Mouse (Mus musculus) layer of hippocampus, adult 18-20 months (tissue): ENCODE measurements around the gene Cs. TPM values are rescaled to one million over a fixed set of nuclear protein-coding genes. Genes with fewer than 3 reads are reported as not detected.
"Not testable (repeated sequence)": the region's sequence is repeated elsewhere in the genome, so short reads cannot be mapped to it uniquely, and the experiment has no call there.

Source experiments
- DNase-seq, 2 experiments: peaks; one replicate each; pipeline ENCODE4 v3.0.0; 2022; ENCODE audit warnings: low spot score in 2 of 2
- total RNA-seq, 2 experiments: library from RNA; stranded (reverse); gene quantifications; 2 replicates each; pipeline ENCODE4 v1.2.3; 2021

Cs gene
- total RNA-seq, 2 experiments from 2014 or later = 227 to 229 TPM

GRCm38 (mm10) chr10:128332358-128333249, 4.9 kb upstream of the Cs start:
- DNase-seq = not testable (repeated sequence)

GRCm38 (mm10) chr10:128335582-128335981, 2.0 kb upstream of the Cs start:
- peak in 1 of 2 experiments; percentile 75 for DNase-seq

DNA sequence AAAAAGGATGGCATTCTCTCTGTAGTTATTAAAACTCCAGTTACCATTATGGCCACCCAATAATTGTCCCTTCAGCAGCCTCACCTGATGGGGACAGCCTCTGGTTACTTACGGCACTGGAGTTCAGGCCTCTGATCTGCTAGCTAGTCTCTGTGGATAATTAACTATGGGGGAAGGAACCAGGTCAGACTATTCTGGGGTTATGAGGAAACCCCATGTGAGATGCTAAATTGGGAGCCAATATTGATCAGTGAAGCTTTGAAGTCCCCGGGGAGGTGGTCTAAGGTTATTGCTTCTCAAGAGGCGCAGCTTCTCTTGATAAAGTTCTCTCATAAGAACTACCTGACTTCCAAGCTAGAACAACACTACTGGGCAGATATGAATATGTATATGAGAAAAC, 1.3 kb upstream of the Cs start:
- DNase-seq = no peak

GRCm38 (mm10) chr10:128336597-128336996, 937 bp upstream of the Cs start:
- DNase-seq = no peak

GRCm38 (mm10) chr10:128338415-128338814, 881 bp downstream of the Cs start:
- no peak for DNase-seq

DNA sequence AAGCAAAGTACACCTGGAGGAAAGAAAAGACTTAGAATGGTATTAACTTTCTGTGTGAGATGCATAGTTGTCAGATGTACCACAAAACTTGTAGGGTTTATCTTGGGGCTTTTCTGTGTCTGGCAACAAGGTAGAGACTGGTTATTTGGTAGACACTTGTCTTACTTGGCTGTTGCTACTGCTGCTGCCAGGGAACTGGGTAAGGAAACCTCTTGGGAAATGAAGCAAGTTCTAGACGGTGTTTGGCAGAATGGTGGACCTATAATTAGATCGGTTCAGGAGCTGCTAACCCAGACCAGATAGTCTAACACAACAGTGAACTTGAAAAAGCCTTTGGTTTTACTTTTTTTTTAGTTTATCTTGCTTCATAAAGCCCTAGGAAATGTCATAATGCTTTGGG, 1.4 kb downstream of the Cs start:
- no peak for DNase-seq

DNA sequence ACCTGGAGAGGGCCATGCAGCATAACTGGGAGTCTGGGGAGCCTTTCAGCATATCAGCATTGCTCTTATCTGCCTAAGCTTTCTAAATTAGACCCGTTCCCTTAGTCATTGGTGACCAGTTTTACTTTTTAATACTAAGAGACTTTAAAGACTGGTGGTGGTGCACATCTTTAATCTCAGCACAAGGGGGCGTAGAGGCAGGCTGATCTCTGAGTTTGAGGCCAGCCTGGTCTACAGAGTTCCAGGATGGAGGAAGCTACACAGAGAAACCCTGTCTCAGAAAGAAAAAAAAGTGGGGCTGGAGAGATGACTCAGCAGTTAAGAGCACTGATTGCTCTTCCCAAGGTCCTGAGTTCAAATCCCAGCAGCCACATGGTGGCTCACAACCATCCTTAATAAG, 2.7 kb downstream of the Cs start:
- no peak for DNase-seq

GRCm38 (mm10) chr10:128343436-128343835, 5.9 kb downstream of the Cs start:
- peak in 1 of 2 experiments; percentile 35 for DNase-seq

DNA sequence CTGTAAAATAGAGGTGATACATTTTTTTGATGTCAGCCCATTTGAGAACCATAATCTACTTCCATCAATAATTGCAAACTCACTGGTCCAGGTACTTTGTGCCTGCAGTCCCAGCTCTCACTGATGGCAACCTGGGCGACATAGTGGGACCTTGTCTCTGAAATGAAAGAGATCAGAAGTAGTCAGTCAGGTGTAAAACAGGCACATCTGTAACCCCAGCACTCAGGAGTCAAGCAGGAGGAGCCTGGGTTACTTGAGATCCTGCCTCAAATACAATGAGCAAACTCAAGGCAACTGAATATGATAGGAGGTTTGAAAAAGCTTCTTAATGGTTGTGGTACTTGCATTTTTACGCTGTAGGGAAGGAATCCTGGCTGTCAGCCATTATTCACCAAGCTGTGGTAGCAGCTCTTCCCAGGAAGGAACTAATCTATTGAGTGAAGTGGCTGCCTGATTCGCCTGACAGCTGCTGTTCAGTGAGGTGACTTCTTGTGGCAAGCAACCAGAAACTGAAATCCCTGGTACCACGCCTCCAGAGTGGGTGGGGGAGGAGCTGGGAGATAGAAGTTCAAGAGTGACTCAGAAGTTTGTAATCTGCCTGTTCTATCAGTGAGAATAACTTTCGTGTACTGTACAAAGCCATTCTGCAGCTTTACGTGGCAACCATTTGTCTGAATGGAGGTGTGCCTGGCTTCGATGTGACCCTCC, 7.2 kb downstream of the Cs start:
- DNase-seq = peak; percentile 63 to 79

- no peak for DNase-seq
Observed at GRCm38 (mm10) chr10:128347541-128347940, 10.0 kb downstream of the Cs start.

DNA sequence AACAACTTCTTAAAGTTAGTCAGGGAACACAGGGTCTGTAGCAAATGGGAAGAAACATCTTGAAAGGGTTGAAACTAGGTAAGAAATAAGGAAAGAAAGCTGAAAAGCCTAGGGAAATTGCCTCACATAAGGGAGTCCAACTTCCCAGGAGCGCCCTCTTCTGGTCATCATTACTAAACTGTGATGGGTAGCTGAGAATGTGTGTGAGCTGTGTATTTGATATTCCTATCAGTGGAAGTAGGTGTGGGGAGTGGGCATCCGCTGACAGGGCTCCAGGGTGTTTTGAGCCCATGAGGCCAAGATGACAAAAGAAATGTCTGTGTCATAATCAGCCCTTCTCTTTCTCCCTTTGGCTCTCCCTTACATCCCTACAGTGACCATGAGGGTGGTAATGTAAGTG, 21.3 kb downstream of the Cs start:
- DNase-seq = peak in 1 of 2 experiments; percentile 77

DNA sequence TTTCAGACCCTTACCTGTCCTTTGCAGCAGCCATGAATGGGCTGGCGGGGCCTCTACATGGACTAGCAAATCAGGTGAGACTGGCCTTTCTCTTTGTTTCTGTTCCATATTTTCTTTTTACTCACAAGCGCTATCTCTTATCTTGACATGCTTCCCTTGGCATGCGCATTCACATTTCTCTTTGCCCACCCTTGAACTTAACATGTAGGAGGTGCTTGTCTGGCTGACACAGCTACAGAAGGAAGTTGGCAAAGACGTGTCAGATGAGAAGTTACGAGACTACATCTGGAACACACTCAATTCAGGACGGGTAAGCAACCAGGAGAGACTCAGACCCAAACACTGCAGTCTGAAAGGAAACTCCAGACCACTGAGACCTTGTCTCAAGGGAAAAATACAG, 21.7 kb downstream of the Cs start:
- DNase-seq = no peak

DNA sequence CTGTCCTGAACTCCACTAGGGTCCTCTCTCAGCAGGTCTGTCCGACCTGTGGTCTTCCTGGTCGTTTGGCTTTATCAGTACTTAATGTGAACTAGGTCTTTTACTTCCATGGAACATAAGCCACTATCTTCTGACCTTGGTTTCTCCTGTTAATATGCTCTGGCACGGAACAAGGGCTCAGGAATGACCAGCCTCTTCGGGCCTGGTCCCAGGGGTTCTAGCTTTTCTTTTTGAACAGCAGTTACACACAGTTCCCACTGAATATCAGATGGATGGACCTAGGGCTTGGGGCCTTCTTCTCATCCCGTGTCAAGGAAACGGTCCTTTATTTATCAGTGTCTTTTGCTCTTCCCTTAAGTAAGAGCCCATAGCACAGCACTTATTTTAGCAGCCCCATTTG, 24.3 kb downstream of the Cs start:
- no peak for DNase-seq

- peak in 1 of 2 experiments; percentile 44 for DNase-seq
Observed at GRCm38 (mm10) chr10:128362568-128362967, 25.0 kb downstream of the Cs start.

DNA sequence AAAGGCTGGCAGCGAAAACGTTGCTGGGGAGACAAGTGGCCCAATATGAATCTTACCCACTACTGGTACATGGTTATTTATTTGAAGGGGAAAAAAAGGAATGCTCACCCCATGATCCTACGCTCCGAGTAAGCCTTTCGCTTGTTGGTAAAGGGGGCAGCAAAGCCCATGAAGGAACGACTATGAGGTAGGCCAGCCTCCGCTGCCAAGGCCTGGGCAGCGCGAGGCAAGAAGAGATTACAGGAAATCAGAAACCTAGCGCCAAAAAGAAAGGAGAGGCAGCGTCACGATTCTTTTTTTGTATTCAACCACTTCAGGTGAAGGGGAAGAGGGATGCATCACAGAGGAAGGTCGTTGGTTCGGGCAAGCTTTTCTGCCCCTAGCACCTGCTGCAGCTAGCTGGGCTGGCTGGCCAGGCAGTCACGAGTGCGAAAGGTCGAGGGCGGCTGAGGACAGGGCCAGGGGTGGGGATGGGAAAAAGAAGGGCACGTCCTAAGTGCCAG, 30.4 kb downstream of the Cs start:
- DNase-seq = no peak

GRCm38 (mm10) chr10:128368402-128369217, 31.1 kb downstream of the Cs start, which contains the start of gene Coq10a:
TSS of gene Coq10a (minus strand) at chr10:128368997.
- DNase-seq = peak; percentile 93

GRCm38 (mm10) chr10:128369218-128369543, 31.6 kb downstream of the Cs start:
- no peak for DNase-seq

GRCm38 (mm10) chr10:128369599-128369998, 32.1 kb downstream of the Cs start:
- no peak for DNase-seq

DNA sequence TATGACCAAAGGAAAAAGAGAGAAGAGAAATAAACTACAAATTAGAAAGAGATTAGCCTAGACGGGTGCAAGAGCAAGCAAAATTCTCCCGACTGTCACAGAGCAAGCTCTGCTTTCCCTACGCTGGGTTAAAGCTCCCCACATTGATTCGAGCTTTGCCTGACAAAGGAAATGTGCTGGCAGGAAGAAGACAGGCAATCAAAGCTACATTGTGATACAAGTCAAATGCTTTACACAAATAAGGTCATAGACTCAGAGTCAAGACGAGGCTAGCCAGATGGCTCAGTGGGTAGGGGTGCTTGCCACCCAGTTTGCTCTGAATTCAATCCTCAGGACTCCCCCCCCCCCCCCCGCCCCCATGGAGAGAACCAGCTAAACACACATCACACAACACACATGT, 32.5 kb downstream of the Cs start:
- DNase-seq = no peak

DNA sequence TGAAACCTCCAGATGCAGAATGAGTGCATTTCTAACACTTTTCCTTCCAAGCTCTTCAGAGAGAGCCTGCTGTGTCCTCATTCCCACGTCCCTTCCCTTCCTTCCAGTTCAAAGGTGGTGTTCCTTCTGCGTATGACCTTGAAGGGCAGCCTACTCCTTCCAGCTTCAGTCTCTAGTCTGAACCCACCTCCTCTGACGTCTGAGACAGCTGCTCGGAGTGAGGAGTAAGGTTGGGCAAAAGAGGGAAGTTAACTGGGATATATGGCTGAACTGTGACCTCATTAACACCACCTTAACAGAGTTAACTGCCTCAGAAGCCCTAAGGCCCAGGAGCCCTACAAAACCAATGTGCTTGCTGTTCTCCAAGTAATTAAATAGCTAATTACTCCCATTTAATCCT, 33.1 kb downstream of the Cs start:
- DNase-seq = no peak

DNA sequence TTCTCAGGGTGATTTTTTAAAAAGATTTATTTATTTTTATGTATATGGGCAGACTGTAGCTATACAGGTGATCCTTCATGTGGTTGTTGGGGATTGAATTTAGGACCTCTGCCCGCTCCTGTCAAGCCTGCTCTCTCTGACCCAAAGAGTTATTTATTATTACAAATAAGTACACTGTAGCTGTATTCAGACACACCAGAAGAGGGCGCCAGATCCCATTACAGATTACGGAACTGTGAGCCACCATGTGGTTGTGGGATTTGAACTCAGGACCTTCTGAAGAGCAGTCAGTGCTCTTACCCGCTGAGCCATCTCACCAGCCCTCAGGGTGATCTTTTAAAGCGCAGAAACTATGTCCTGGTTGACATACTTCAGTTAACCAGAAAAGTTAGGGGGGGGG, 34.6 kb downstream of the Cs start:
- no peak for DNase-seq
